Mouse (Mus musculus) layer of hippocampus, postnatal 14 days (tissue): Measurements from ENCODE around the gene Tinf2. TPM values are rescaled to one million over a fixed set of nuclear protein-coding genes. Genes with fewer than 3 reads are reported as not detected.

Source experiments
- DNase-seq, 2 experiments: peaks; one replicate each; pipeline ENCODE4 v3.0.0; 2021 to 2022; ENCODE audit warnings: low spot score in 2 of 2, mixed read lengths in 1 of 2
- total RNA-seq, 2 experiments: library from RNA; stranded (reverse); gene quantifications; 2 replicates each; pipeline ENCODE4 v1.2.3; 2021

The Tinf2 gene
- total RNA-seq, 2 experiments from 2014 or later: 13.9 to 17.0 TPM

GRCm38 (mm10) chr14:55640816-55641215 lies 40.8 kb downstream of the Tinf2 start:
- no peak for DNase-seq

- DNase-seq: no peak
Measured at GRCm38 (mm10) chr14:55637795-55638194, 43.8 kb downstream of the Tinf2 start, which contains the start of gene Gm49378. TSS of gene Gm49378 (minus strand) at chr14:55637895.

- peak; percentile 83 to 93 for DNase-seq
Measured at GRCm38 (mm10) chr14:55635523-55636007, 46.1 kb downstream of the Tinf2 start, which contains the start of gene Ipo4. TSS of gene Ipo4 (minus strand) at chr14:55635957.

GRCm38 (mm10) chr14:55634874-55635522 lies 46.6 kb downstream of the Tinf2 start:
- peak in 1 of 2 experiments; percentile 42 for DNase-seq

- no peak for DNase-seq
Measured at GRCm38 (mm10) chr14:55629312-55629711, 52.3 kb downstream of the Tinf2 start.

GRCm38 (mm10) chr14:55628077-55628827 lies 53.4 kb downstream of the Tinf2 start:
- no peak for DNase-seq

Other genes starting within 250 kb of the Tinf2 start
- gene Dhrs4, start 203.1 kb downstream of the Tinf2 start, total RNA-seq: 10 to 100 TPM; 17.0 to 21.9 TPM
- gene Carmil3, start 191.2 kb downstream of the Tinf2 start, total RNA-seq: 10 to 100 TPM; 68.3 to 97.6 TPM
- gene Cpne6, start 171.4 kb downstream of the Tinf2 start, total RNA-seq: 100 to 1,000 TPM; 544 to 545 TPM
- gene Nrl, start 156.8 kb downstream of the Tinf2 start, total RNA-seq: 1 to 10 TPM; 1.5 to 2.2 TPM
- gene Pck2, start 141.6 kb downstream of the Tinf2 start, total RNA-seq: 10 to 100 TPM; 24.0 to 26.8 TPM
- gene Dcaf11, start 121.8 kb downstream of the Tinf2 start, total RNA-seq: 10 to 100 TPM; 66.9 to 72.3 TPM
- gene A730061H03Rik, start 121.4 kb downstream of the Tinf2 start, total RNA-seq: 1 to 10 TPM in 1 of 2 experiments, under 1 TPM in 1; 0.98 to 1.1 TPM
- gene Fitm1, start 106.2 kb downstream of the Tinf2 start, total RNA-seq: not detected
- 10 to 100 TPM; 59.8 to 64.3 TPM for gene Psme1, start 103.7 kb downstream of the Tinf2 start, total RNA-seq
- gene Emc9, start 96.5 kb downstream of the Tinf2 start, total RNA-seq: 10 to 100 TPM; 39.0 to 42.3 TPM
- 10 to 100 TPM; 48.3 to 51.6 TPM for gene Psme2, start 90.7 kb downstream of the Tinf2 start, total RNA-seq
- 10 to 100 TPM; 34.6 to 37.0 TPM for gene Rnf31, start 90.1 kb downstream of the Tinf2 start, total RNA-seq
- 1 to 10 TPM; 8.2 to 8.5 TPM for gene Irf9, start 78.2 kb downstream of the Tinf2 start, total RNA-seq
- 1 to 10 TPM; 2.0 to 2.6 TPM for gene Rec8, start 63.8 kb downstream of the Tinf2 start, total RNA-seq
- 100 to 1,000 TPM; 120 to 145 TPM for gene Ipo4, start 45.9 kb downstream of the Tinf2 start, total RNA-seq
- 1 to 10 TPM in 1 of 2 experiments, under 1 TPM in 1; 0.18 to 4.2 TPM for gene Gm49378, start 43.9 kb downstream of the Tinf2 start, total RNA-seq
- 10 to 100 TPM; 49.0 to 51.1 TPM for gene Tm9sf1, start 38.0 kb downstream of the Tinf2 start, total RNA-seq
- under 1 TPM; 0.81 to 0.90 TPM for gene Tssk4, start 31.6 kb downstream of the Tinf2 start, total RNA-seq
- 10 to 100 TPM; 46.9 to 47.8 TPM for gene Mdp1, start 21.3 kb downstream of the Tinf2 start, total RNA-seq
- 10 to 100 TPM; 27.5 to 27.6 TPM for gene Gmpr2, start 9.9 kb downstream of the Tinf2 start, total RNA-seq
- 100 to 1,000 TPM; 298 to 325 TPM for gene Nedd8, start 9.7 kb downstream of the Tinf2 start, total RNA-seq
- under 1 TPM in 1 of 2 experiments, not detected in 1; 0.23 TPM for gene Tgm1, start 32.1 kb upstream of the Tinf2 start, total RNA-seq
- gene Rabggta, start 40.4 kb upstream of the Tinf2 start, total RNA-seq: 10 to 100 TPM; 41.4 to 41.8 TPM
- 100 to 1,000 TPM in 1 of 2 experiments, 10 to 100 TPM in 1; 96.3 to 102 TPM for gene Dhrs1, start 63.9 kb upstream of the Tinf2 start, total RNA-seq
- 10 to 100 TPM; 15.7 to 17.3 TPM for gene Nop9, start 63.9 kb upstream of the Tinf2 start, total RNA-seq
- gene Cideb, start 76.6 kb upstream of the Tinf2 start, total RNA-seq: 1 to 10 TPM in 1 of 2 experiments, under 1 TPM in 1; 0.43 to 1.3 TPM
- under 1 TPM; 0.30 to 0.38 TPM for gene Ltb4r2, start 79.6 kb upstream of the Tinf2 start, total RNA-seq
- under 1 TPM; 0.46 to 0.55 TPM for gene Ltb4r1, start 84.1 kb upstream of the Tinf2 start, total RNA-seq
- gene Adcy4, start 102.3 kb upstream of the Tinf2 start, total RNA-seq: 1 to 10 TPM; 3.9 to 4.2 TPM
- under 1 TPM; 0.37 to 0.43 TPM for gene Ripk3, start 107.0 kb upstream of the Tinf2 start, total RNA-seq
- 1 to 10 TPM; 3.5 to 4.0 TPM for gene Nfatc4, start 141.3 kb upstream of the Tinf2 start, total RNA-seq
- gene Nynrin, start 172.2 kb upstream of the Tinf2 start, total RNA-seq: 10 to 100 TPM; 11.3 to 11.4 TPM
- under 1 TPM; 0.38 to 0.69 TPM for gene Cbln3, start 202.6 kb upstream of the Tinf2 start, total RNA-seq
- gene Khnyn, start 203.1 kb upstream of the Tinf2 start, total RNA-seq: 10 to 100 TPM; 11.5 to 11.9 TPM
- 10 to 100 TPM; 73.9 to 76.0 TPM for gene Sdr39u1, start 218.5 kb upstream of the Tinf2 start, total RNA-seq